Mouse (Mus musculus): ENCODE measurements at regions not wholly inside any gene's neighbourhood (a gene's known extent, or its start where the extent isn't known, plus 50 kb on each side); places are given as distances from the start of the nearest gene placed in this dataset.
"Not testable (repeated sequence)": the region's sequence is repeated elsewhere in the genome, so short reads cannot be mapped to it uniquely, and the experiment has no call there.

DNA sequence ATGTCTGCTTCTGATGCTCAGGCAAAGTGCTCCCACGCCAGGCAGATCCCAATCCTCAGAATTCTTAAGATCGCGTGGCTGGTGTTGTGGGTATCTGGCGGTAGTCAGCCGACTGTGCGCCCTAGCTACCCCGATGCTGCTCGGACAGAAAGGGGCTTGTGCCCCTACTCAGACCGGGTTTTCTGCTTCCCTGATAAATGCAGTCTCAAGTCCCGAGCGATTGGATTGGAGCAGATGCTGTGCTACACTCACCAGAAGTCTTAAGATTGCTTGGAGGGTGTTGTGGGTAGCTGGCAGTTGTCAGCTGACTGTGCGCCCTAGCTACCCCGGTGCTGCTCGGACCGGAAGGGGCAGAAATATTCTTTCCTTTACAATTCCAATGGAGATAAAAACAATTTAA lies 99.3 kb downstream of the Gm7489 start:
- DNase-seq (ENCODE audit: extremely low spot score in 1 of 2, low spot score in 2 of 2); intact Hi-C loops (cut with DNase I): not testable (repeated sequence)

DNA sequence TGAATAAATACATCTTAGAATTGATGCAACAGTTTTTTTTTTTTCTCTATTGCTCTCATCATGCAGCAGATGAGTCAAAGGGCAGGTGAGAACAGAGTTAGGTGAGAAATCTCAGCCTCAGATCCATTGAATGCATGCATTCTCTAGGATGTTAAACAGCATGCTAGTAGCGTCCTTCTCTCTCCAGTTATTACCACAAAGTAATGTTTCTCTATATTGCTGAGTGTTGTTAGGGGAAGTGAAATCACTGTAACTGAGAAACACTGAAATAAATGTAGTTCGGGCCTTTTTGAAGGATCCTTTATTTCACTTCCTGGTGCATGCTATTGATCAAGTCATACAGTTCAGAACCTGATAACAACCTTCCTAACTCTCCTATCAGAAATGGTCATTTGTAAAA lies 105.2 kb downstream of the Gm7489 start:
- intact Hi-C loops (cut with DNase I) = no loop called here
- DNase-seq (ENCODE audit: extremely low spot score in 1 of 2, low spot score in 2 of 2) = no peak

GRCm38 (mm10) chr15:53995199-53995868 lies 110.6 kb downstream of the Gm7489 start:
- intact Hi-C loops (cut with DNase I) = no loop called here
- DNase-seq (ENCODE audit: extremely low spot score in 1 of 2, low spot score in 2 of 2) = no peak

- DNase-seq (ENCODE audit: extremely low spot score in 1 of 2, low spot score in 2 of 2) = no peak
- intact Hi-C loops (cut with DNase I) = no loop called here
These were observed 114.0 kb downstream of the Gm7489 start for GRCm38 (mm10) chr15:53998600-53999290.

GRCm38 (mm10) chr15:54033756-54034155 lies 149.1 kb downstream of the Gm7489 start:
- intact Hi-C loops (cut with DNase I) = no loop called here
- no peak for DNase-seq (ENCODE audit: extremely low spot score in 1 of 2, low spot score in 2 of 2)

GRCm38 (mm10) chr15:54050711-54051110 lies 166.0 kb downstream of the Gm7489 start:
- intact Hi-C loops (cut with DNase I) = no loop called here
- DNase-seq (ENCODE audit: extremely low spot score in 1 of 2, low spot score in 2 of 2) = no peak

DNA sequence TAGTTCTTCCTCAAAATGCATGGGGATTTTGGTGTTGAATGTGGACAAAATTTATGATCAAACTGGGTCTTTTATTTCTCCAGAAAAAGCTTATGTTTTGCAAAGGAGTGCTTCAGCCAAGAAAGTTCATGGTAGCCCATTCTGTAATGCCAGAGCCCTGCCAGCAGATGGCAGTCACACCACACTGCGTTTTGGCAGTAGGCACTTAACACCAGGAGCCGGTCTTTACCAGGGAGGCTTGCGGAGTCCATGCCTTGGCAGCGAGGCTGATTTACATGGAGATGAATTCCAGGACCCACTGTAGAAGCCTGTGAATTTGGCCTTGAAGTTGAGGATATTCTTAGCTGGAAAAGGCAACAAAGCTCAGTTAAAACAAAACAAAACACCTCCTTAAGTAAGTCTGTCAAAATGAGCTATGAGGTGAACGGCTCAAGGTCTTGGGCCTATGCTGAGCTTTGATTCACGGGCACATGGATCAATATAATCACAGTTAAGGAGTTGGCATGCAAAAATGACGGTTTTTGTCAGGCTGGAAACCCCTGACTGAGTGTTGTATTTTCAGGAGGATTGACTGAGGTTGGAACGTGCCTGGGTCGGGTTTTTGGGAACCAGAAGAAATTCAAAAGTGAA lies 185.4 kb downstream of the Gm7489 start:
- peak; percentile 12 to 69 for DNase-seq (ENCODE audit: extremely low spot score in 1 of 2, low spot score in 2 of 2)
- intact Hi-C loops (cut with DNase I) = loop anchor here (1.0 to 10.0 kb wide), 4 partner anchors 187 to 695 kb away; no protein-coding TSS in a partner anchor

DNA sequence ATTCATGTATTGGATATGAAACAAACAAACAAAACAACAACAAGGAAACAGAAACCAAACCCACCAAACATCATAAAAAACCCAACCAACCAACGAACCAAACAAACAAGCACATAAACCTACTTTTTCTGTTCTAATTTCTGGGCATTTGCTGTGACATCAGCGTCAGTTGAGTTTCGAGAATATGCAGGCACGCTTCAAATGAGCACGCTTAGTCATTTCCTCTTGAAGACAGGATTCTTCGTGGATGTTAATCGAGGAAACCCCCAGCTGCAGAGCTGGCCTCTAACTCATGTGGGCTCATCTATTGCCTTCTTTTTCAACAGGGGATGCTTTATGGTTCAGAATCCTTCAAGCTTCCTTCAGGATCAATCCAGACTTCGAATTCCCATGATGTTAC lies 187.0 kb downstream of the Gm7489 start:
- intact Hi-C loops (cut with DNase I) = loop anchor here (2.0 to 10.0 kb wide), 3 partner anchors 186 to 693 kb away; no protein-coding TSS in a partner anchor
- no peak for DNase-seq (ENCODE audit: extremely low spot score in 1 of 2, low spot score in 2 of 2)

DNA sequence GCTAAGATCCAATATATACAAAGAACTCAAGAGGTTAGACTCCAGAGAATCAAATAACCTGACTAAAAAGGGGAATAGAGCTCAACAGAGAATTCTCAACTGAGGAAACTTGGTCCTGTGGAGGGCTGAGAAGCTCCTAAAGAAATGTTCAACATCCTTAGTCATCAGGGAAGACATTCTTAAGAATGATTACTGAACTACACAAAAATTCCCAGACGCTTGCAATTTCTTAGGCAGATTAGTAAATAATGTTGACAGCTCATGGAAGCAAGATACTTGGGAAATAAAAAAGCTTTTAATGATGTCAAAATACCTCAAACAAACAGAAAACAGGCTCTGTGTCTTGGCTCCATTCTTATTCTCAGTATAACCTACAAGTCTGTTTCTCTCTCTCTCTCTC lies 206.6 kb downstream of the Gm7489 start:
- no peak for DNase-seq (ENCODE audit: extremely low spot score in 1 of 2, low spot score in 2 of 2)
- intact Hi-C loops (cut with DNase I) = no loop called here

DNA sequence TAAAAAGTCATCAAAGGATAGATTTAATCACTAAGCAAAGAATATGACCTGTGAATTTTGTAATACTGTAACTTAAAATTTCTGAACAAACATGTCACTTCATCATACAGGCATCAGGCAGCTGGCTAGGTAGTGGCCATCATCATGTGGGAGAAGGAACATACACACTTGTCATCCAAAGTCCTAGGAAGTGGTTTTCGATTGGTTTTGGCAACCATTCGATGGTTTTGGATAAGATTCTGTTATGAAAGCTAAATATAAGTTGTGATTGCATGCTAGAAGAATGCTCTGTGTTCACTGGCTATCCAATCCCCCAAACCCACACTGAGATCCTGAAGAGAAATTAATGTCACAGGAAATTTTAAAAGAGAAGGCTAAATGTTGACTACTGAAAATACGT lies 207.7 kb downstream of the Gm7489 start:
- DNase-seq (ENCODE audit: extremely low spot score in 1 of 2, low spot score in 2 of 2) = no peak
- intact Hi-C loops (cut with DNase I) = no loop called here

- DNase-seq (ENCODE audit: extremely low spot score in 1 of 2, low spot score in 2 of 2) = no peak
- intact Hi-C loops (cut with DNase I) = no loop called here
These were observed 212.8 kb downstream of the Gm7489 start for GRCm38 (mm10) chr15:54097498-54097897.

GRCm38 (mm10) chr15:54112406-54112805 lies 227.7 kb downstream of the Gm7489 start:
- intact Hi-C loops (cut with DNase I) = no loop called here

GRCm38 (mm10) chr15:54114096-54114512 lies 229.4 kb downstream of the Gm7489 start:
- DNase-seq (ENCODE audit: extremely low spot score in 1 of 2, low spot score in 2 of 2) = no peak
- intact Hi-C loops (cut with DNase I) = no loop called here

More at GRCm38 (mm10) chr15:54112406-54112805, 227.7 kb downstream of the Gm7489 start:
- no peak for DNase-seq (ENCODE audit: extremely low spot score in 1 of 2, low spot score in 2 of 2)

GRCm38 (mm10) chr15:54117967-54118538 lies 233.3 kb downstream of the Gm7489 start:
- no peak for DNase-seq (ENCODE audit: extremely low spot score in 1 of 2, low spot score in 2 of 2)
- intact Hi-C loops (cut with DNase I) = no loop called here

GRCm38 (mm10) chr15:54120456-54120855 lies 235.8 kb downstream of the Gm7489 start:
- intact Hi-C loops (cut with DNase I) = no loop called here
- no peak for DNase-seq (ENCODE audit: extremely low spot score in 1 of 2, low spot score in 2 of 2)

- DNase-seq (ENCODE audit: extremely low spot score in 1 of 2, low spot score in 2 of 2) = no peak
These were observed 279.6 kb downstream of the Gm7489 start for GRCm38 (mm10) chr15:54164350-54164749.

GRCm38 (mm10) chr15:54167842-54168361 lies 283.2 kb downstream of the Gm7489 start:
- DNase-seq (ENCODE audit: extremely low spot score in 1 of 2, low spot score in 2 of 2) = no peak
- intact Hi-C loops (cut with DNase I) = no loop called here

More at GRCm38 (mm10) chr15:54164350-54164749, 279.6 kb downstream of the Gm7489 start:
- intact Hi-C loops (cut with DNase I) = no loop called here

- intact Hi-C loops (cut with DNase I) = no loop called here
- no peak for DNase-seq (ENCODE audit: extremely low spot score in 1 of 2, low spot score in 2 of 2)
These were observed 292.5 kb downstream of the Gm7489 start for GRCm38 (mm10) chr15:54177221-54177620.

DNA sequence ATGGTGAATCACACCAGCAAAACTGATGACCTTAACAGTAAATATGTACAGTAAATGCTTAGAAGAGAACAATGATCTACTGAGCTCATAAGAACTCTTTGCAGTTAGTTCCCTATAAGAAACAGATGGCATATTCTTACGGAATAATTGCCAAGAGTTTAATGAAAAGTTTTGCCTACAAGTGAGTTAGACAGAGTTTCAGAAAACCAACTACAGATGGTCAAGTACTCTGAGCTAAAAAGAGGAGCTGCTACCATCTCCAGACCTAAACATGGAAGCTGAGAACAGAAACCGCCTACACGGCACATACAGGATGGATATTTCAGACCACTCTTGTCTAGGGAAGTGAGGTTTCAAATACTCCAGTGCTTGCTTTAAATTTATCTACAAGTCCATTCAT lies 293.1 kb downstream of the Gm7489 start:
- intact Hi-C loops (cut with DNase I) = no loop called here
- peak in 1 of 2 experiments; percentile 29 for DNase-seq (ENCODE audit: extremely low spot score in 1 of 2, low spot score in 2 of 2)
